Mouse (Mus musculus) ovary, postnatal 36 days (tissue): Measurements from ENCODE around the gene Rnasel.

Experiments
- DNase-seq: peaks from one replicate; pipeline ENCODE4 v3.0.0; 2022; ENCODE audit warnings: low spot score, mixed read lengths

The Rnasel gene

GRCm38 (mm10) chr1:153749211-153749801 lies at the start of gene Rnasel:
Gene Rnasel (plus strand): TSS chr1:153749426.
- DNase-seq, result peak; percentile 68

DNA sequence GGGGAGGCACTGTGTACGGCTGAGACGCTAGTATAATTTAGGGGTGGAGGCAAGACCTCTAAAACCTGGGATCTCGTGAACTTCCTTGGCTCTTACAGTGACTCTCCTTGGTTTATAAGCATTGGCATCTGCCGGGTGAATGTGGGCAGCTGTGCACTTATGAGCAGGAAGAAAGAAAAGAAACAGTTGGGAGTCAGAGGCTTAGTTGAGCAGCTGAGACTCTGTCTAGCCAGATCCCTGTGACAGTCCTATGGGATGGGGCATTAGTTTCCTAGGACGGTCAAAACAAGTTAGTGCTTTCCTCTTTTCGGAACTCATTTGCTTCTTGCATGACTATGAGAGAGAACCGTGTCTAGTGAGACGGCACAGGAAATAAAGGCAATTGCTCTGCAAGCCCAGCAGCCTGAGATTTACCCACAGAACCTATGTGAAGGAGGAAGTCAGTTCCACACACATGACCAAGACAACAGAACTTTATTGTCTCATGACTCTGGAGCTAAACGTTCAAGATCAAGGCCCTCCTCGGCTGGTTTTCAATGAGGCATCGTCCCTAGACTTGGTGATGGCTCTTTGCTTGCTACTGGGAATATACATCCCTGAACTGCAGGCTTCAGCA lies 48.7 kb upstream of the Rnasel start:
- no peak for DNase-seq

GRCm38 (mm10) chr1:153701461-153701860 lies 47.8 kb upstream of the Rnasel start:
- DNase-seq, result no peak

DNA sequence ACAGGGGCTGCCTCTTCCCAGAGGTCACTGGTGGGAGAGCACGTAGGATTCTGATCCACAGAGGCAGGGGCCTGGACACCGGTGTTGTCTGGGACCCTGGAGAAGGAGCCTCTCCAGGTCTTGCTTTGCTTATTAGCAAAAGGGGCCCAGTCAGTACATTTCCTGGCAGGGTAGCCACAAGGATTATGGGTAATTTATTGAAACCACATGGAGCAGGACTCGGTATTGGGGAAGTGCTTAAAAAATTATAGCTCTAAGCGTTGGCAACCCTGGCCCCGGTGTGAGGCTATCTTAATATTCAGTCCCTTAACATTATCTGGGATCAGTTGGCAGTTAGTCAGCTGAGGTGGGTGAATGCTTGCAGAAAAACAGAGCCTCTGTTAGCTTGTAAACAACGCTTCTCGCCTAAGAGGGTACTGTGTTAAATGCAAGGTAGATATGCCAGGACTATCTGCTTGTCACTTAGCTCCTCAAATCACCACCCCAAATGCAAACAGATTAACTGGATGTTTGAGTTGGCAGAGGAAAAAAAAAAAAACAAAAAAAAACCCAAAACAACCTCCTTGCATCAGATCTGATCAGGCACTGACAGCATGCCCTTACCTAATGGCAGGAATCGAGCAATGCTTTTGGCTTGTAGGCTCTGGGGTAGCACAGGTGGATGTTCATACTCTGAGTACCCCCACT lies 46.9 kb upstream of the Rnasel start:
- no peak for DNase-seq

- DNase-seq, result no peak
These were observed 46.3 kb upstream of the Rnasel start for GRCm38 (mm10) chr1:153702853-153703410.

DNA sequence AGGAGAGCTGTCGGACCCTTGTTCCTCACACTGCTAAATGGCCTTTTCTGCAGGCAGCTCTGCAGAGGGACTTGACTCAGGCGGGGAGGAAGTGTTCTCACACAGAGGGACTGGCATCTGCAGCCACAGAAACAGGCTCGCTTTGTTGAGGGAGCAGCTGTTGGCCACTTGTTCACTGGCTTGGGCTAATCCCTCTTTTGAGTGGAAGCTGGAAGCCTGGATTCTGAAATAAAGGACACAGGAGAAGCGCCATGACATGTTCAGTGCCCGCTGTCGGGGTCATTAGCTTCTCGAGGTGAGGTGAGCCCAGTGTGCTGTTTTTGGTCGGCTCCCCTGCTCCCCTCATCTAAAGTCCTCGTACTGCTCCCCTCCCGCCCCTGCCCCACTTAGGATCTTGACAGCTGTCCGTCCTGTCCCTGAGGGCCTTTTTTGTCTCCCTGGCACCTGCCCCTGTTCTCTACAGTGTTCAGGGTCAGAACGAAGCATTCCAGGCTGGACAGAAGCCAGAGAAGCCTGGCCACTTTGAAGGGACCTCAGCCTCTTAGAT lies 45.7 kb upstream of the Rnasel start:
- no peak for DNase-seq

DNA sequence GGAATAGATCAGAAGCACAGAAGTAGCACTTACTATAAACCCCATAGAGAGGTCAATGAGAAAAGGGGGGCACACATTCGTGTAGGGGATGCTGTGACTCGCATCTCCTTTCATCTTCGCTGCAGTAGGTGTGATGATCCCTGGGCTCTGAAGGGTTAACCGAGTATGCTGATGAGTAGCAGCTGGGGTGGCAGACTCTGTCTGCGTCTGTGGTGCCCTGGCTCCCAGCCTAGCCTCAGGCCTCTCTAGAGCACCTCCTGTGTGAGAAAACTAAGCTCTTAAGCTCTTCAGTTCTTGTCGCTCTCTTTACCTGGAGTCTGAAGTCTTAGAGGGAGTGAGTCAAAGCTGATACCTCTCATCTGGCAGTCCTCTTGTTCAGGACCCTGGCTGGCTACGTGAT lies 45.1 kb upstream of the Rnasel start:
- DNase-seq, result no peak

- no peak for DNase-seq
These were observed 44.2 kb upstream of the Rnasel start for GRCm38 (mm10) chr1:153704996-153705395.

DNA sequence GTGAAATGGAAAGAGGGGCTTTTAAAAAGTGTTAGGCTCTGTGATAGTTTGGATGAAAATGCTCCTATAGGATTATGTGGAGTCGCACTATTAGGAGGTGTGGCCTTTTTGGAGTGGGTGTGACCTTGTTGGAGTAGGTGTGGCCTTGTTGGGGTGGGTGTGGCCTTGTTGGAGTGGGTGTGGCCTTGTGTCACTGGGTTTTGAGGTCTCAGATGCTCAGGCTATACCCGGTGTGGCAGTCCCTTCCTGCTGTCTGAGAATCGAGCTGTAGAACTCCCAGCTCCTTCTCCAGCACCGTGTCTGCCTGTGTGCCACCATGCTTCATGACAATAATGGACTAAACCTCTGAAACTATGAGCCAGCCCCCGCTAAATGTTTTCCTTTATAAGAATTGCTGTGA lies 40.6 kb upstream of the Rnasel start:
- no peak for DNase-seq

DNA sequence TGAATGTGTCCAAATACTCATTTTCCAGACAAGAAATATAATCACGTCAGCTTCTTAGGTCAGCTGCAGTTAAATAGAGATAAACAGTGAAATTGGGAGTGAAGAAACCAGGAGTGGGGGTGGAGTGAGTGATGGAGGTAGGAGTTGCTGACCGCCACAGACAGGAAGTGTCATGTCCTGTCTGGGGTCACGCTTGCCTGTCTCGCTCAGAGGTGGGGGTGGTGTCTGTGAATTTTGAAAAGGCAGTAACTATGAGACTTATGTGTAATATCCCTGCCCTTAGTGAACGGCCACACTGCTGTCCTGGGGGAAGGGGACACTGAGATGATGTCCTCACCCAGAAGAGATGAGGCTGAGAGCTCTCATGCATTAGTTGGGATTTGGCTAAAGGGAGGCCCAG lies 39.8 kb upstream of the Rnasel start:
- no peak for DNase-seq

GRCm38 (mm10) chr1:153711544-153712262 lies 37.5 kb upstream of the Rnasel start:
- no peak for DNase-seq

DNA sequence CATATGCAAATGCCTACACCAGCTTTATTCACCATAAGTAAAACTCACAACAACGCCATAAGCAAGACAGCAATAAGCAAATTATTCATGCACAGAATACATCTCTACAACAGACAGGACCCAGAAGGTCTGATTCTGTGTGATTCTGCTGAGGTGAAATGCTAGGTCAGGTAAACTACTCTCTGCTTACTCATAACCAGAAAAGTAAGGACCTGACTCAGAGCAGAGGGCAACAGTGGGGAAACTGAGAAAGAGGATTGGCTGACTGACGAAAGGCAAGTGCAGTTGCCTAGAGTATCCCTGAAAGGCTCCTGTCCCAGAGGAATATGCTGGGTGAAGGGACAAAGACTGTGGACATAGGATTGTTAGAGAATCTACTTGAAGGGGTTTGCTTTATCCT lies 36.6 kb upstream of the Rnasel start:
- no peak for DNase-seq

DNA sequence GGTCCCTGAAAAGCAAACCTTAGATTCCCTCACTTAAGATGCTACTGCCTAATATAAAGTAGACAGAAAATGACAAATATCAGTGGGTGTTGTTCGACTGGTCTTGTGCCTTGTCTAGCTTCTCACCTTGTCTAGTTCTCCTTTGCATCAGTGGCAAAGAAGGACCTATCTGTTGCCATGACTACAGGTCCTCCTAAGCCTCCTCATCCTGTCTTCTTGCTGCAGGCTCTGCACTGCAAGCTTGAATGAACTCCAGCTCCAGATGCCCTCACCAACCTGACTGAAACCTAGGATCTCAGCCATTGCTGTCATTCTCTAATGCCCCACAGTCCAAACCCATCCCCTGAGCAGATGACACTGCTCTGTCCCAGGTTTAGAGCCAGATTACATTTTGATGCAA lies 31.2 kb upstream of the Rnasel start:
- no peak for DNase-seq

GRCm38 (mm10) chr1:153720935-153721334 lies 28.3 kb upstream of the Rnasel start:
- no peak for DNase-seq

GRCm38 (mm10) chr1:153721565-153722310 lies 27.5 kb upstream of the Rnasel start:
- DNase-seq, result no peak

- no peak for DNase-seq
These were observed 25.8 kb upstream of the Rnasel start for GRCm38 (mm10) chr1:153723426-153723825.

DNA sequence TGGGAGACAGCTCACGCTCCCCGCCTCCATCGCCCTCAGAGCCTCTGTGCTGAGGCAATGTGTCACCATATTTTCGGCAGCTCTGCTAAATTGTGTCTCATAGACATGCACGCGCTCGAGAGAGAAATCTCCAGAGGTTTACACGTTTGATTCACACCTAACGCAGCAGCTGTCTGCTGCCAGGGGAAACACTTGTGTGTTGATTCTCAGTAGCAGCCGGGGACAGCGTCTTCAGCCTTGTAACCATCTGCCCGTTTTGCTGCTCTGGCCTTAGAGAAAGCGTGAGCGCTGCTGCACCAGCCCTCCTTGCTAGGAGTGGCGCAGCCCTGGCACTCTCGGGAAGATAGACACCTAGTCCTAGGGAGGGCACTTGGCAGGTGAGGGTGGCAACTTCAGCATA lies 22.6 kb upstream of the Rnasel start:
- no peak for DNase-seq

GRCm38 (mm10) chr1:153729806-153730205 lies 19.4 kb upstream of the Rnasel start:
- no peak for DNase-seq

GRCm38 (mm10) chr1:153730671-153731070 lies 18.6 kb upstream of the Rnasel start:
- no peak for DNase-seq

DNA sequence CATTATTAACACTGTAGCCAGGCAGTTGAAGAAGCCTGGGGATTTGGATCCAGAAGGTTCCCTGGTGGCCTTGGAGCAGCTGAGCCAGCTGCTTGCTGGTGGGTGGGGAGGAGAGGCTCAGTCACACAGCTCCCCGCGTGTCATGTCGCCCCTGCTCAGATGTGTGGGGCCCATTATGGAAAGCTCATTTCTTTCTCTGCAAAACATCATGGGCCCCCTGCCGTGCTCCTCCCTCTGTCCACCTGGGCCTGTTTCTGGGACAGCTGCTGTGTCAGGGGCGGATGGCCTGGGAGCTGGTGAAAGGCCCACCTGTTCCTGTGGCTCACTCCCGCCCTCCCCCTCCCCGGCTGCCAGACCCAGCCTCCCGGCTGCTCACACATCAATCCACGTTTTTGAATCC lies 16.0 kb upstream of the Rnasel start:
- DNase-seq, result no peak

GRCm38 (mm10) chr1:153734866-153735265 lies 14.4 kb upstream of the Rnasel start:
- DNase-seq, result no peak

GRCm38 (mm10) chr1:153736096-153736495 lies 13.1 kb upstream of the Rnasel start:
- DNase-seq, result no peak
